Mouse (Mus musculus) v-Abl transformed pro-B cells (cell line): ENCODE results near the gene Capza2.

Experiments used
- in situ Hi-C, 2 experiments: fragments of 400-800 bp; cut with MboI; formaldehyde crosslinking; loops; one replicate each; pipeline ENCODE4 v1.15.1; 2025; ENCODE audit not compliant: unreplicated experiment in 2 of 2

Capza2 gene

GRCm38 (mm10) chr6:17694550-17694951, 58.5 kb downstream of the Capza2 start:
- in situ Hi-C loops: loop anchor here in 1 of 2 experiments (25.0 kb wide), 1 partner anchor 332 kb away; no protein-coding TSS in a partner anchor

GRCm38 (mm10) chr6:17696321-17696734, 60.3 kb downstream of the Capza2 start:
- in situ Hi-C loops: loop anchor here in 1 of 2 experiments (25.0 kb wide), 1 partner anchor 334 kb away; no protein-coding TSS in a partner anchor

DNA sequence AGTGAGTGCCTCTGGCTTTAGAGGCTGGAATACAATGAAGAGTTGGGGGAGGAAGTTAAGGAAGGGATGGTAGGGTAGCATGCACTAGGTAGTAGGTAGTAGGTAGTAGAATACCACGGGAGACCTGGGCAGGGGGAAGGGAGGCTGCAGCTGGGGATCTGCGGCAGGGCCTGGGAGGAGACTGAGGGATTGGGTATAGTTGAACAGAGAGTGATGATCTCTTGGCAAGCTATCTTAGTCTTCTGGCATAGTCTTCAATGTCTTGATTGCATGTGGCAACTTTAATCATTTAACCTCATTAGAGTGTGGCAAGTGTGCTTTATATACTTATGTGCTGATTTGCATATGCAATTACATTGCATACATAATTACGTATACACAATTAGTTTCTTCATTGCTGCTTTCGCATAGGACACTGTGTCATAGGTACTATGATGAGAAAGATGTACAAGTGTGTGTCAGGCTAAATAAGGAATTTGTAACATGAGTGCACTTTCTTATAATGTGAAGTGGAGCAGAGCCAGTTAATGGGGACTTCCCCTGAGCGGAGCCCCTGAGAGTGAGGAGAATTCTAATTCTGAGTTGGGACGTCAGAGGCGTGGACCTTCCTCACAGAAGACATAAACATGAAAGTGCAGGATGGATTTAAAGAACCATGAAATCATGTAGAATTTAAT, 65.0 kb downstream of the Capza2 start:
- in situ Hi-C loops: loop anchor here in 1 of 2 experiments (25.0 kb wide), 2 partner anchors 339 to 589 kb away; no protein-coding TSS in a partner anchor

DNA sequence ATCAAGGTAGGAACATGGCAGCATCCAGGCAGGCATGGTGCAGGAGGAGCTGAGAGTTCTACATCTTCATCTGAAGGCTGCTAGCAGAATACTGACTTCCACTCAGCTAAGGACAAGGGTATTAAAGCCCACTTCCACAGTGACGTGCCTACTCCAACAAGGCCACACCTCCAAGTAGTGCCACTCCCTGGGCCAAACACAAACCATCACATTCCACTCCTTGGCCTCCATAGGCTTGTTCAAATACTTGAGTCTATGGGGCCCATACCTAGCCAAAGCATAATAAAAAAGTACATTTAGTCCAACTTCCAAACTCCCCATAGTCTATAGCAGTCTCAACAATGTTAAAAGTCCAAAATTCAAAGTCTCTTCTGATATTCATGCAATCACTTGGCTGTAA, 68.0 kb downstream of the Capza2 start:
- in situ Hi-C loops: loop anchor here in 1 of 2 experiments (25.0 kb wide), 2 partner anchors 342 to 592 kb away; no protein-coding TSS in a partner anchor

DNA sequence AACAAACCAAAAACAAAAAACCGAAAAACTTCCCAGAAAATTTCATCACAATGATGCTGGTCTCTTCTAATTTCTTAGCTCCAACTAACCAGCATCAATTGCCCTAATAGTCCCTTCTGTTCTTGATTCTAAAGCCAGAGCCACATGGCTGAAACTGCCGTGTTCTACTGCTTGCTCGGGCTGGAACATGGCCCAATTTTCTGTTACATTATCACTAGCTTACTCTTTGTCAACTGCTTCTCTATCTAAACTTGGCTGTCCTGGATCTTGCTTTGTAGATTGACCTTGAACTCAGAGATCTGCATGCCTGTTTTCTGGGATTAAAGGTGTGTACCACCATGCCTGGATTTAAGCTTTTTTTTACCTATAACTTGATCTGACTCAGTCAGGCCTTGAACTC, 69.9 kb downstream of the Capza2 start:
- in situ Hi-C loops: loop anchor here in 1 of 2 experiments (25.0 kb wide), 2 partner anchors 344 to 594 kb away; no protein-coding TSS in a partner anchor
